Mouse (Mus musculus) G1E (cell line): ENCODE measurements around the gene Dph2.

Experiments used
- CTCF ChIP-seq: IDR thresholded peaks from 2 replicates; pipeline ENCODE4 v1.5.1; 2012; ENCODE audit warnings: low read depth, low read length, inconsistent platforms, mixed read lengths
- GATA1 ChIP-seq: IDR thresholded peaks from 2 replicates; pipeline ENCODE4 v1.6.1; 2012; ENCODE audit warnings: borderline replicate concordance, low read length, inconsistent platforms, mixed read lengths
- TAL1 ChIP-seq: conservative IDR thresholded peaks from 2 replicates; pipeline ENCODE4 v1.6.1; 2012; ENCODE audit warnings: low read depth, low read length, inconsistent platforms, mixed read lengths

GRCm38 (mm10) chr4:117884146-117884545, 7.7 kb downstream of the Dph2 start:
- no peak for TF ChIP-seq GATA1
- no peak for TF ChIP-seq CTCF
- no peak for TF ChIP-seq TAL1
